Mouse (Mus musculus): ENCODE measurements around the gene Tspan33. TPM values are rescaled to one million over a fixed set of nuclear protein-coding genes. Genes with fewer than 3 reads are reported as not detected.
A peak's percentile ranks its signal among the peaks of the same experiment; 100 is the strongest.

Tspan33 gene
- polyA plus RNA-seq, 1 experiment: 1.2 TPM

DNA sequence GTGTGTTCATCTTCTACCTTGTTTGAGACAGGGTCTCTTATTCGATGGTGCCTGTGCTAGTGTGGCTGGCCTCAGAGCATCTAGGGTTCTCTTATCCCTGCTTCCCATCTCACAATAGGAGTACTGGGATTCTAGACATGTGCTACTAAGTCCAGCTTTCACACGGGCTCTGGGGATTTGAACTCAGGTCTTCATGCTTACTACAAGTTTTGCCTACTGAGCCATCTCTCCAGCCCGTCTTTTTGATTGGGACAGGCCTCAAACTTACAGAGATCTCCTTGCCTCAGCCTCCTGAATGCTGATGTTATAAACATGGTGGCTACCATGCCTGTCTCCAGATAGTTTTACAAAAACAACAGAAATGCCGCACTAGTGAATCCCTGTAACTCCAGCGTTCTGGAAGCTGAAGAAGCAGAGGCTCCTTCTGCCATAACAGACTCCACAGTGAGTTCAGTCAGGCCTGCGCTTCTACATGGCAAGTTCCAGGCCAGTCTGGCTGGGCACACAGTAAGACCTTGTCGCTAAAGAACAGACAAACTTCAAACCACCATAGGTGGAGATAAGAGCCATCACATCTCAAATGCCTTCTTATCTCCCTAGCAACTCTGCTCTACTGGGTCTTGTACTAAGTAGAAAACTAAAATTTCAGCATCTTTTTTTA, 5.2 kb downstream of the Tspan33 start:
- no peak overlapping the region for H3K4me3 ChIP-seq (ENCODE audit: insufficient read depth, poor library complexity, severe bottlenecking)
- no peak overlapping the region for H3ac ChIP-seq (ENCODE audit: control insufficient read depth, insufficient read length, low read depth)
- H3K27me3 ChIP-seq (ENCODE audit: control insufficient read depth, insufficient read depth, insufficient read length): no peaks in the 10 kb centered on the region
- H3K79me2 ChIP-seq (ENCODE audit: control insufficient read depth, insufficient read depth): no peaks in the 10 kb centered on the region
- no peaks in the 10 kb centered on the region for H3K79me3 ChIP-seq (ENCODE audit: low read depth)
- no peak for TF ChIP-seq MYOD1 (IDR thresholded peaks at IDR 0.05; ENCODE audit: control insufficient read depth, insufficient read length, low read depth)
- TF ChIP-seq MYOG (IDR thresholded peaks at IDR 0.05; ENCODE audit: control insufficient read depth, extremely low read depth, insufficient read length): no peak
- no peak for TF ChIP-seq FOSL1 (IDR thresholded peaks at IDR 0.05; ENCODE audit: insufficient read depth, low read length, poor library complexity, severe bottlenecking)
- TF ChIP-seq CTCF (IDR thresholded peaks at IDR 0.05; ENCODE audit: control insufficient read depth, insufficient read depth, insufficient read length): no peak
- TF ChIP-seq MAX (IDR thresholded peaks at IDR 0.05): no peak
- no peaks in the 10 kb centered on the region for H3K36me3 ChIP-seq (ENCODE audit: control insufficient read depth, insufficient read depth)

DNA sequence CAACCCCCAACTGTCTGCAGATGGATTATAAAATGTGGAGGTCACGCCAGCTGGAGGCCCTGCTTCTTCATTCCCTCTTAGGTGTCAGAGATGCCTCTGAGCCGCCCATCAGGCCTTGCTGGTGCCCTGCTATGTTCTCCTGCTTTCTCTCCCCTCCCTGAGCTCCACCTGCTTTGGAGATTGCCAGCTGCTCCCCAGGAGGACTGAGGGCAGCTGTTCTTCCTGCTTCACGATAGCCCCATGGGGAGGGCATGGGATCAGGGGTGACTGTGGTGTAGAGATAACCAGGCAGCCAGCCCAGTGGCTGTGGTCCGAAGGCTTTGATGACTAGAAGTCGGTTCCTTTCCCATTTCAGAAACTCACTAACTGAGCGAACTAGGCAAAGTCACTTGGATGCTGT, 7.0 kb downstream of the Tspan33 start:
- no peak overlapping the region for H3ac ChIP-seq (ENCODE audit: control insufficient read depth, insufficient read length, low read depth)
- no peaks in the 10 kb centered on the region for H3K79me3 ChIP-seq (ENCODE audit: low read depth)
- no peaks in the 10 kb centered on the region for H3K27me3 ChIP-seq (ENCODE audit: control insufficient read depth, insufficient read depth, insufficient read length)
- H3K79me2 ChIP-seq (ENCODE audit: control insufficient read depth, insufficient read depth): no peaks in the 10 kb centered on the region
- H3K4me3 ChIP-seq (ENCODE audit: insufficient read depth, poor library complexity, severe bottlenecking): no peak overlapping the region
- peak; percentile 78 for TF ChIP-seq MYOD1 (IDR thresholded peaks at IDR 0.05; ENCODE audit: control insufficient read depth, insufficient read length, low read depth)
- TF ChIP-seq MYOG (IDR thresholded peaks at IDR 0.05; ENCODE audit: control insufficient read depth, extremely low read depth, insufficient read length): no peak
- no peak for TF ChIP-seq FOSL1 (IDR thresholded peaks at IDR 0.05; ENCODE audit: insufficient read depth, low read length, poor library complexity, severe bottlenecking)
- TF ChIP-seq CEBPB (IDR thresholded peaks at IDR 0.05; ENCODE audit: low read depth): no peak
- no peaks in the 10 kb centered on the region for H3K36me3 ChIP-seq (ENCODE audit: control insufficient read depth, insufficient read depth)

DNA sequence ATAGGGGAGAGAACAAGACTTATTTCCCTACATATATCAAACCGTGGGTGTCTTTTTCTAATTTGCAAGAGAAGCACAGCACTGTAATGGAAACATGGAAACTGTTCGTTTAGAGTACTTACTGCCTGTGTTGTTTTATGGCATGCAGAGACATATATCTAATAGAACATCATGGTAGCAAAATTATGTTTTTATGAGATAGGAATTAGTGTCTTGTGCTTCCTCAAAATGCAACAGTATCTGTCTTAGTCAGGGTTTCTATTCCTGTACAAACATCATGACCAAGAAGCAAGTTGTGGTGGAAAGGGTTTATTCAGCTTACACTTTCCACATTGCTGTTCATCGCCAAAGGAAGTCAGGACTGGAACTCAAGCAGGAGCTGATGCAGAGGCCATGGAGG, 8.1 kb downstream of the Tspan33 start:
- no peaks in the 10 kb centered on the region for H3K27me3 ChIP-seq (ENCODE audit: control insufficient read depth, insufficient read depth, insufficient read length)
- H3K4me3 ChIP-seq (ENCODE audit: insufficient read depth, poor library complexity, severe bottlenecking): no peak overlapping the region
- no peaks in the 10 kb centered on the region for H3K79me2 ChIP-seq (ENCODE audit: control insufficient read depth, insufficient read depth)
- no peak for TF ChIP-seq USF1 (IDR thresholded peaks at IDR 0.05; ENCODE audit: low read depth)
- TF ChIP-seq MYOG (IDR thresholded peaks at IDR 0.05; ENCODE audit: control insufficient read depth, extremely low read depth, insufficient read length): no peak
- no peak for TF ChIP-seq CTCF (IDR thresholded peaks at IDR 0.05; ENCODE audit: control insufficient read depth, insufficient read depth, insufficient read length)
- TF ChIP-seq CEBPB (IDR thresholded peaks at IDR 0.05; ENCODE audit: low read depth): no peak
- no peak for TF ChIP-seq FOSL1 (IDR thresholded peaks at IDR 0.05; ENCODE audit: insufficient read depth, low read length, poor library complexity, severe bottlenecking)
- no peak for TF ChIP-seq MAX (IDR thresholded peaks at IDR 0.05)
- no peak for TF ChIP-seq MYOD1 (IDR thresholded peaks at IDR 0.05; ENCODE audit: control insufficient read depth, insufficient read length, low read depth)
- H3K36me3 ChIP-seq (ENCODE audit: control insufficient read depth, insufficient read depth): no peaks in the 10 kb centered on the region
- H3ac ChIP-seq (ENCODE audit: control insufficient read depth, insufficient read length, low read depth): no peak overlapping the region
- H3K79me3 ChIP-seq (ENCODE audit: low read depth): no peaks in the 10 kb centered on the region

DNA sequence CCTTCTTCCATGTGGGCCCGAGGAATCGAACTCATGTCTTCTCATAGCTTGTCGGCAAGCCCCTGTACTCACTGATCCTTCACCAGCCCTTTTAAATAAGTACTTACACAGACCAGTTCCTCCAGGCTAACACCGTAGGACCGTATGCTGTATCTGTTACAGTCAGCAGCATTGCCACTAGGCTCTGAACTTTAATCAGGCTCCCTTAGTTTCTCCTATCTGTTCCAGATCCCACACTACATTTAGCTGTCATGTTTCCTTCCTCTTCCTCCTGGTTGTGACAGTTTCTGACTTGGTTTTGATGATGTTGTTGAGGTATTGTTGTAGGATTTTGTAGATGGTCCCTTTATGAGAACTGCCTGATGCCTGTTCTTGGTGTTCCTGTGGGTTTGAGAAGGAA, 10.1 kb downstream of the Tspan33 start:
- Histone ChIP-seq H3ac (ENCODE audit: control insufficient read depth, insufficient read length, low read depth) (no peak overlapping the region), H3K79me3 (ENCODE audit: low read depth) (no peaks in the 10 kb centered on the region), H3K79me2 (ENCODE audit: control insufficient read depth, insufficient read depth) (no peaks in the 10 kb centered on the region), H3K4me3 (ENCODE audit: insufficient read depth, poor library complexity, severe bottlenecking) (no peak overlapping the region), H3K36me3 (ENCODE audit: control insufficient read depth, insufficient read depth) (no peaks in the 10 kb centered on the region), H3K27me3 (ENCODE audit: control insufficient read depth, insufficient read depth, insufficient read length) (no peaks in the 10 kb centered on the region)
- no peak for TF ChIP-seq MAX (IDR thresholded peaks at IDR 0.05)
- no peak for TF ChIP-seq CEBPB (IDR thresholded peaks at IDR 0.05; ENCODE audit: low read depth)
- no peak for TF ChIP-seq USF1 (IDR thresholded peaks at IDR 0.05; ENCODE audit: low read depth)
- no peak for TF ChIP-seq FOSL1 (IDR thresholded peaks at IDR 0.05; ENCODE audit: insufficient read depth, low read length, poor library complexity, severe bottlenecking)
- TF ChIP-seq MYOD1 (IDR thresholded peaks at IDR 0.05; ENCODE audit: control insufficient read depth, insufficient read length, low read depth): no peak
- no peak for TF ChIP-seq MYOG (IDR thresholded peaks at IDR 0.05; ENCODE audit: control insufficient read depth, extremely low read depth, insufficient read length)
- TF ChIP-seq CTCF (IDR thresholded peaks at IDR 0.05; ENCODE audit: control insufficient read depth, insufficient read depth, insufficient read length): no peak

DNA sequence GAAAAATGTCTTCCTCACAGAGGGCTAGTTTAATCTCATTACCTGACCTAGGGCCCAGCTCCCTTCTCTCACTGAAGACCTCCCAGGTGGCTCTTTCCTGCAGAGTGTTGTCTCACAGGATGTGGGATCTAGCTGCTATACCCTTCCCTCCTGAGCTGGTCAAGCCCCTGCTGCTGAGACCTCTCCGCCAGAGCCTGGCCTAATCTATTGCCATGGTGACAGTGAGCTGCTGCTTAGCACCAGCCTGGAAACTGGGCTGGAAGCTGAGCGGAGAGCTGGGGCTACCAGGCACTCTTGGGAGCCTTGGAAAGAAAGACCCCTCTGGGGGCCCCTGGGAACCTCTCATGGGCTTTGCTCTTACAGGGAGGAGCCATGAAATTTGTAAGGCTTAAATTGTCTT, 13.9 kb downstream of the Tspan33 start:
- TF ChIP-seq CEBPB (IDR thresholded peaks at IDR 0.05; ENCODE audit: low read depth) (no peak), MYOD1 (IDR thresholded peaks at IDR 0.05; ENCODE audit: control insufficient read depth, insufficient read length, low read depth) (no peak), MYOG (IDR thresholded peaks at IDR 0.05; ENCODE audit: control insufficient read depth, extremely low read depth, insufficient read length) (no peak), MAX (IDR thresholded peaks at IDR 0.05) (no peak), FOSL1 (IDR thresholded peaks at IDR 0.05; ENCODE audit: insufficient read depth, low read length, poor library complexity, severe bottlenecking) (no peak), USF1 (IDR thresholded peaks at IDR 0.05; ENCODE audit: low read depth) (no peak), CTCF (IDR thresholded peaks at IDR 0.05; ENCODE audit: control insufficient read depth, insufficient read depth, insufficient read length) (no peak)
- H3K79me3 ChIP-seq (ENCODE audit: low read depth): no peaks in the 10 kb centered on the region
- H3K79me2 ChIP-seq (ENCODE audit: control insufficient read depth, insufficient read depth): no peaks in the 10 kb centered on the region

DNA sequence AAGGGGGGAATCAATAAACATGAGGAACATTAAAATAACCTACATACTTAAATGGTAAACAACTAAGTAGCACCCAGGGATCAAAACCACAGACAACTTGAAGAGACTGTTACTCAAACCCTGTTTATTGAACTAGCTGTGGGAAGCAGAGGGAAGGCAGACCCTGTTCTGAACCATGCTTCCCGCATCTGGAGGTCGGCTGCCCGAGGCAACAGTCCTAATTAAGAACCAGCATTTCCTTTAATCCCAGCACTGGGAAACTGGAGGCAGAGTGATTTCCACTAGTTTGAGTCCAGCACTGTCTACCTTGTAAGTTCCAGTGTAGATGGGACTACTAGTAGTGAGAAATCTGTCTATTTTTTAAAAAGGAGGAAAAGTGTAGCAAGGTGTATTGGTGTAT, 17.3 kb downstream of the Tspan33 start:
- H3K27me3 ChIP-seq (ENCODE audit: control insufficient read depth, insufficient read depth, insufficient read length): peaks cover 10% of the 10 kb centered on the region
- TF ChIP-seq CTCF (IDR thresholded peaks at IDR 0.05; ENCODE audit: control insufficient read depth, insufficient read depth, insufficient read length) (no peak), USF1 (IDR thresholded peaks at IDR 0.05; ENCODE audit: low read depth) (no peak), MYOD1 (IDR thresholded peaks at IDR 0.05; ENCODE audit: control insufficient read depth, insufficient read length, low read depth) (no peak), FOSL1 (IDR thresholded peaks at IDR 0.05; ENCODE audit: insufficient read depth, low read length, poor library complexity, severe bottlenecking) (no peak), CEBPB (IDR thresholded peaks at IDR 0.05; ENCODE audit: low read depth) (no peak), MYOG (IDR thresholded peaks at IDR 0.05; ENCODE audit: control insufficient read depth, extremely low read depth, insufficient read length) (no peak), MAX (IDR thresholded peaks at IDR 0.05) (no peak)
- H3K79me3 ChIP-seq (ENCODE audit: low read depth): no peaks in the 10 kb centered on the region
- H3ac ChIP-seq (ENCODE audit: control insufficient read depth, insufficient read length, low read depth): no peak overlapping the region
- no peaks in the 10 kb centered on the region for H3K79me2 ChIP-seq (ENCODE audit: control insufficient read depth, insufficient read depth)
- H3K36me3 ChIP-seq (ENCODE audit: control insufficient read depth, insufficient read depth): no peaks in the 10 kb centered on the region
- no peak overlapping the region for H3K4me3 ChIP-seq (ENCODE audit: insufficient read depth, poor library complexity, severe bottlenecking)

More for the DNA sequence above, 13.9 kb downstream of the Tspan33 start:
- Histone ChIP-seq H3K4me3 (ENCODE audit: insufficient read depth, poor library complexity, severe bottlenecking) (no peak overlapping the region), H3ac (ENCODE audit: control insufficient read depth, insufficient read length, low read depth) (no peak overlapping the region), H3K27me3 (ENCODE audit: control insufficient read depth, insufficient read depth, insufficient read length) (peaks cover 10% of the 10 kb centered on the region), H3K36me3 (ENCODE audit: control insufficient read depth, insufficient read depth) (no peaks in the 10 kb centered on the region)
